Mouse (Mus musculus) small intestine, adult 2 months (tissue): ENCODE measurements around the gene Gm49336.

Experiments
- CTCF ChIP-seq: fragments of 200-500 bp; IDR thresholded peaks from 2 replicates; pipeline ENCODE4 v1.5.1; 2012; ENCODE audit warnings: low read depth, mild to moderate bottlenecking, control low read depth, inconsistent platforms, low read length, moderate library complexity, mixed read lengths; ENCODE audit not compliant: insufficient replicate concordance, insufficient read length; ENCODE audit errors: extremely low read depth
- POLR2A ChIP-seq: fragments of 200-500 bp; IDR thresholded peaks from 2 replicates; pipeline ENCODE4 v1.6.1; 2012; ENCODE audit warnings: low read depth, mild to moderate bottlenecking, control low read depth, inconsistent platforms, low read length, moderate library complexity

DNA sequence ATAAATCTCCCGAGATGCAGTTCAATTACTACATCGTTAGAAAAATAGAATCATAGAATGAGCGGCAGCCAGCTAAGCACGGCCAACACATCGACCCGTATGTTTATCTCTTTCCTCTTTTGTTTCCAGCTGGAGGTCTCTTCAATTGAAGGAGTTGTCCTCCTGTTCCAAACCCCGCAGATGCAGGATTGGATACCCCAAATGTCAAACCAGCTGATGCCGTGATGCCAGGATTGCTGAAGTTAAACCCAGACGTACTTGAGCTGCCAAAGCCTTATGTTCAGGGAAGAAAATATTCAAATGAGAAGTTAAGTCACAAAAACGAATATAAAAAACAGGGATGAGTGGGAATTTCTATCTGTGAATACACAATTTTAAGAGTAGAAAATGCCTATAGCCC, 31.4 kb downstream of the Gm49336 start:
- TF ChIP-seq CTCF (no peak), POLR2A (no peak)
